Mouse (Mus musculus): ENCODE measurements around the gene Akt1. TPM values are rescaled to one million over a fixed set of nuclear protein-coding genes. Genes with fewer than 3 reads are reported as not detected.

Akt1 gene
- total and polyA plus RNA-seq, 3 experiments: 66.6 to 144 (median 74.4) TPM

- peaks cover 82 to 99% of the 10 kb centered on the region in 2 experiments for H3K36me3 ChIP-seq (replicated peaks in 1 of 2; ENCODE audit: control insufficient read depth in 1 of 2, insufficient read depth in 1 of 2, low read length in 1 of 2)
- H3K9me3 ChIP-seq (replicated peaks; ENCODE audit: low read length): no peaks in the 10 kb centered on the region
- in situ Hi-C loops (cut with MboI; ENCODE audit: low pct_ligation_motif_present, low pct_unique_long_range_greater_than_20kb, low sequenced_read_pairs): no loop called here
These were observed 8.7 kb downstream of the Akt1 start for GRCm38 (mm10) chr12:112665881-112666544.

GRCm38 (mm10) chr12:112665445-112665844 lies 9.2 kb downstream of the Akt1 start:
- Histone ChIP-seq H3K4me2 (ENCODE audit: insufficient read depth, low read depth, poor library complexity, severe bottlenecking) (no peak overlapping the region), H3K36me3 (replicated peaks in 1 of 2; ENCODE audit: control insufficient read depth in 1 of 2, insufficient read depth in 1 of 2, low read length in 1 of 2) (peaks cover 82 to 99% of the 10 kb centered on the region in 2 experiments)
- dilution Hi-C loops (cut with MboI; ENCODE audit: extremely low pct_ligation_motif_present, extremely low pct_unique_long_range_greater_than_20kb, low sequenced_read_pairs): no loop called here

More at GRCm38 (mm10) chr12:112665881-112666544, 8.7 kb downstream of the Akt1 start:
- dilution Hi-C loops (cut with MboI; ENCODE audit: extremely low pct_ligation_motif_present, extremely low pct_unique_long_range_greater_than_20kb, low sequenced_read_pairs): no loop called here
- DNase-seq (ENCODE audit: extremely low read depth): no peak
- no peak overlapping the region for H3K4me2 ChIP-seq (ENCODE audit: insufficient read depth, low read depth, poor library complexity, severe bottlenecking)
- no peak overlapping the region for H3K9ac ChIP-seq (ENCODE audit: insufficient read depth, low read depth)
- H3K27me3 ChIP-seq (replicated peaks): no peaks in the 10 kb centered on the region
- TF ChIP-seq EP300 (IDR thresholded peaks at IDR 0.05; ENCODE audit: low read length) (no peak), BHLHE40 (IDR thresholded peaks at IDR 0.05; ENCODE audit: low read depth, low read length) (no peak), JUN (IDR thresholded peaks at IDR 0.05; ENCODE audit: insufficient read depth, low read depth, low read length) (no peak), SIN3A (IDR thresholded peaks at IDR 0.05; ENCODE audit: low read length) (no peak), RCOR1 (conservative IDR thresholded peaks at IDR 0.05; ENCODE audit: low read depth, low read length) (no peak), POLR2A (IDR thresholded peaks at IDR 0.05; ENCODE audit: low read depth, low read length) (no peak), ZNF384 (IDR thresholded peaks at IDR 0.05; ENCODE audit: low read depth, low read length) (no peak), CHD1 (IDR thresholded peaks at IDR 0.05; ENCODE audit: low read depth, low read length) (no peak), ZKSCAN1 (IDR thresholded peaks at IDR 0.05; ENCODE audit: borderline replicate concordance, low read depth, low read length) (no peak), CTCF (conservative IDR thresholded peaks at IDR 0.05 in 1 of 2, IDR thresholded peaks at IDR 0.05 in 1 of 2; ENCODE audit: low read depth in 2 of 2, low read length in 2 of 2) (no peak), MAFK (IDR thresholded peaks at IDR 0.05; ENCODE audit: insufficient replicate concordance, low read length) (no peak), MYC (IDR thresholded peaks at IDR 0.05; ENCODE audit: low read depth, low read length) (no peak), UBTF (IDR thresholded peaks at IDR 0.05; ENCODE audit: low read depth, low read length) (no peak), ZMIZ1 (IDR thresholded peaks at IDR 0.05; ENCODE audit: low read depth, low read length) (no peak), MEF2A (IDR thresholded peaks at IDR 0.05; ENCODE audit: borderline replicate concordance, low read depth, low read length) (no peak), ETS1 (conservative IDR thresholded peaks at IDR 0.05; ENCODE audit: low read depth, low read length) (no peak), IRF4 (IDR thresholded peaks at IDR 0.05; ENCODE audit: low read depth, low read length) (no peak), TBP (conservative IDR thresholded peaks at IDR 0.05; ENCODE audit: low read depth, low read length) (no peak), HCFC1 (IDR thresholded peaks at IDR 0.05; ENCODE audit: low read depth, low read length) (no peak)
- no peak overlapping the region for H3K27ac ChIP-seq (ENCODE audit: insufficient read depth, low read depth)
- H3K4me1 ChIP-seq (ENCODE audit: control insufficient read depth in 1 of 2, insufficient read depth in 2 of 2): peaks cover 1 to 47% of the 10 kb centered on the region in 2 experiments; a peak in 3 of 4 replicates
- no peak overlapping the region for H3K4me3 ChIP-seq (replicated peaks in 1 of 3; ENCODE audit: low read depth in 2 of 3, low read length in 2 of 3, poor library complexity in 1 of 3)
- peaks cover 2% of the 10 kb centered on the region; the same call in 1 of the 2 replicates for H3K79me2 ChIP-seq (replicated peaks; ENCODE audit: control insufficient read depth, extremely low read depth, insufficient read depth, poor library complexity, severe bottlenecking)

More at GRCm38 (mm10) chr12:112665445-112665844, 9.2 kb downstream of the Akt1 start:
- no peak overlapping the region for H3K9ac ChIP-seq (ENCODE audit: insufficient read depth, low read depth)
- H3K79me2 ChIP-seq (replicated peaks; ENCODE audit: control insufficient read depth, extremely low read depth, insufficient read depth, poor library complexity, severe bottlenecking): no peaks in the 10 kb centered on the region; the same call in 1 of the 2 replicates
- H3K9me3 ChIP-seq (replicated peaks; ENCODE audit: low read length): no peaks in the 10 kb centered on the region
- in situ Hi-C loops (cut with MboI; ENCODE audit: low pct_ligation_motif_present, low pct_unique_long_range_greater_than_20kb, low sequenced_read_pairs): no loop called here
- TF ChIP-seq CHD2 (IDR thresholded peaks at IDR 0.05; ENCODE audit: low read length) (no peak), POLR2AphosphoS2 (IDR thresholded peaks at IDR 0.05; ENCODE audit: low read depth, low read length) (no peak), ZNF384 (IDR thresholded peaks at IDR 0.05; ENCODE audit: low read depth, low read length) (no peak), UBTF (IDR thresholded peaks at IDR 0.05; ENCODE audit: low read depth, low read length) (no peak), ETS1 (conservative IDR thresholded peaks at IDR 0.05; ENCODE audit: low read depth, low read length) (no peak), MAX (IDR thresholded peaks at IDR 0.05; ENCODE audit: low read length) (no peak), E2F4 (IDR thresholded peaks at IDR 0.05; ENCODE audit: insufficient replicate concordance, low read depth, low read length) (no peak), EP300 (IDR thresholded peaks at IDR 0.05; ENCODE audit: low read length) (no peak), NRF1 (IDR thresholded peaks at IDR 0.05; ENCODE audit: low read depth, low read length) (no peak), GABPA (IDR thresholded peaks at IDR 0.05; ENCODE audit: insufficient replicate concordance, low read depth, low read length) (no peak), ELF1 (IDR thresholded peaks at IDR 0.05; ENCODE audit: low read depth, low read length) (no peak)
- no peak overlapping the region for H3K27ac ChIP-seq (ENCODE audit: insufficient read depth, low read depth)
- H3K4me3 ChIP-seq (replicated peaks in 1 of 3; ENCODE audit: low read depth in 2 of 3, low read length in 2 of 3, poor library complexity in 1 of 3): no peak overlapping the region
- no peak for DNase-seq (ENCODE audit: extremely low read depth)
- H3K4me1 ChIP-seq (ENCODE audit: control insufficient read depth in 1 of 2, insufficient read depth in 2 of 2): peaks cover 0 to 41% of the 10 kb centered on the region in 2 experiments; a peak in 2 of 4 replicates
- H3K27me3 ChIP-seq (replicated peaks): no peaks in the 10 kb centered on the region

Measured in CH12.LX (cell line).